Comparison of ENCODE assay signal across 8 mouse cellular contexts in genomic region chr7:16993651-16994399, GRCm38 (mm10). TPM values are rescaled to one million over a fixed set of nuclear protein-coding genes. Genes with fewer than 3 reads are reported as not detected.
A peak's percentile ranks its signal among the peaks of the same experiment; 100 is the strongest.
DNase-seq lines count a peak whose midpoint lies in the region; ATAC-seq and TF ChIP-seq lines count a peak whose summit lies in the region.

No protein-coding gene starts in this region.

- H3K4me2 ChIP-seq in hindbrain, embryonic 11.5 days (replicated peaks; ENCODE audit: low read depth, low read length) = peak overlapping the region; percentile 49
- peak overlapping the region; percentile 72 for H3K4me2 ChIP-seq in limb, embryonic 15.5 days
- H3K4me2 ChIP-seq in midbrain, embryonic 14.5 days (ENCODE audit: low read length) = peak overlapping the region; percentile 49

- 1% methylated on average over 27 of the region's 27 CpGs for WGBS in hindbrain, embryonic 11.5 days
- WGBS in limb, embryonic 15.5 days = under 1% methylated on average over 27 of the region's 27 CpGs
- 3% methylated on average over 27 of the region's 27 CpGs for WGBS in midbrain, embryonic 14.5 days

- ATAC-seq in hindbrain, embryonic 11.5 days (ENCODE audit: low FRiP score) = peak; percentile 61
- peak; percentile 96 for ATAC-seq in limb, embryonic 15.5 days (ENCODE audit: insufficient number of reproducible peaks, low FRiP score, low TSS enrichment, low read depth)
- ATAC-seq in midbrain, embryonic 14.5 days (ENCODE audit: low FRiP score, low TSS enrichment) = peak; percentile 56

- no peak for TF ChIP-seq CTCF in E14TG2a.4 (conservative IDR thresholded peaks at IDR 0.05; ENCODE audit: low read length)

- peak; percentile 93 for DNase-seq in adrenal gland, postnatal 14 days
- DNase-seq in forelimb bud, embryonic 11.5 days (ENCODE audit: low read depth, low spot score) = peak; percentile 89
- peak; percentile 70 for DNase-seq in hindbrain, embryonic 11.5 days (ENCODE audit: low spot score)
- peak; percentile 54 for DNase-seq in midbrain, embryonic 14.5 days
- peak; percentile 66 to 80 for DNase-seq in urinary bladder, postnatal 36 days (ENCODE audit: low spot score in 2 of 2)
- DNase-seq in left cerebral cortex, adult 18-20 months (ENCODE audit: low spot score in 2 of 2) = no peak

- peaks cover 26% of the 10 kb centered on the region for H3K36me3 ChIP-seq in E14TG2a.4 (ENCODE audit: insufficient read depth, low read length)
- no peaks in the 10 kb centered on the region for H3K36me3 ChIP-seq in hindbrain, embryonic 11.5 days (ENCODE audit: control insufficient read depth, insufficient read depth, low read length)
- peaks cover 22% of the 10 kb centered on the region for H3K36me3 ChIP-seq in limb, embryonic 15.5 days
- H3K36me3 ChIP-seq in midbrain, embryonic 14.5 days (ENCODE audit: control insufficient read depth, insufficient read depth, low read length) = no peaks in the 10 kb centered on the region

- H3K27me3 ChIP-seq in E14TG2a.4 (ENCODE audit: insufficient read depth, low read length) = peaks cover 22% of the 10 kb centered on the region
- H3K27me3 ChIP-seq in hindbrain, embryonic 11.5 days (ENCODE audit: control insufficient read depth, insufficient read depth, low read length) = no peaks in the 10 kb centered on the region
- no peaks in the 10 kb centered on the region for H3K27me3 ChIP-seq in limb, embryonic 15.5 days
- no peaks in the 10 kb centered on the region for H3K27me3 ChIP-seq in midbrain, embryonic 14.5 days (ENCODE audit: control insufficient read depth, insufficient read depth, low read length)

- H3K27ac ChIP-seq in hindbrain, embryonic 11.5 days (ENCODE audit: low read depth, low read length) = 0 out of 2 replicates have a peak overlapping the region, but pooled peaks have one; percentile 33
- peak overlapping the region; percentile 92 for H3K27ac ChIP-seq in limb, embryonic 15.5 days
- H3K27ac ChIP-seq in midbrain, embryonic 14.5 days (replicated peaks; ENCODE audit: low read depth, low read length) = 0 out of 2 replicates have a peak overlapping the region, but pooled peaks have one; percentile 41

- no peaks in the 10 kb centered on the region for H3K9me3 ChIP-seq in E14TG2a.4 (ENCODE audit: low read length)
- no peaks in the 10 kb centered on the region for H3K9me3 ChIP-seq in hindbrain, embryonic 11.5 days (ENCODE audit: control insufficient read depth, low read length)
- no peaks in the 10 kb centered on the region for H3K9me3 ChIP-seq in limb, embryonic 15.5 days
- H3K9me3 ChIP-seq in midbrain, embryonic 14.5 days (ENCODE audit: control insufficient read depth, low read length) = no peaks in the 10 kb centered on the region

- H3K4me1 ChIP-seq in E14TG2a.4 (replicated peaks; ENCODE audit: low read depth, low read length) = peaks cover 59% of the 10 kb centered on the region
- H3K4me1 ChIP-seq in hindbrain, embryonic 11.5 days (replicated peaks; ENCODE audit: control insufficient read depth, insufficient read depth, low read length) = peaks cover 8% of the 10 kb centered on the region; the same call in 1 of the 2 replicates
- H3K4me1 ChIP-seq in limb, embryonic 15.5 days = peaks cover 71% of the 10 kb centered on the region
- peaks cover 27% of the 10 kb centered on the region for H3K4me1 ChIP-seq in midbrain, embryonic 14.5 days (ENCODE audit: control insufficient read depth, insufficient read depth, low read length)

- H3K4me3 ChIP-seq in E14TG2a.4 (replicated peaks; ENCODE audit: low read length) = peak overlapping the region; percentile 81
- peak overlapping the region; percentile 44 for H3K4me3 ChIP-seq in hindbrain, embryonic 11.5 days (ENCODE audit: low read depth, low read length)
- peak overlapping the region; percentile 65 for H3K4me3 ChIP-seq in limb, embryonic 15.5 days
- H3K4me3 ChIP-seq in midbrain, embryonic 14.5 days (replicated peaks; ENCODE audit: low read depth, low read length) = peak overlapping the region; percentile 33

- H3K9ac ChIP-seq in hindbrain, embryonic 11.5 days (ENCODE audit: low read depth, low read length) = peak overlapping the region; percentile 34
- peak overlapping the region; percentile 69 for H3K9ac ChIP-seq in limb, embryonic 15.5 days
- H3K9ac ChIP-seq in midbrain, embryonic 14.5 days (replicated peaks; ENCODE audit: low read length) = peak overlapping the region; percentile 45

RNA-seq across cellular contexts. Expression of gene Ccdc8, which starts 1.3 kb away (rescaled TPM):
- 18.4 and 20.9 TPM in 2 replicates for total RNA-seq in adrenal gland, postnatal 14 days (2021)
- 6.2 and 11.0 TPM in 2 replicates for polyA plus RNA-seq in hindbrain, embryonic 11.5 days (2014; fragmentation: Nextera tagmentation; extraction: Ambion mirVana)
- 19.1 and 40.8 TPM in 2 replicates for polyA plus RNA-seq in limb, embryonic 15.5 days (2015; fragmentation: Nextera tagmentation; extraction: Ambion mirVana)
- 3.1 and 4.5 TPM in 2 replicates for polyA plus RNA-seq in midbrain, embryonic 14.5 days (2014; fragmentation: Nextera tagmentation; extraction: Ambion mirVana)
- total RNA-seq in left cerebral cortex, adult 18-20 months (2021) = 1 to 10 TPM; 2.1 to 2.6 TPM

RNA-seq across cellular contexts. Expression of gene Gm42372, which starts 10.9 kb away (rescaled TPM):
- total RNA-seq in adrenal gland, postnatal 14 days (2021) = 1.3 and 1.6 TPM in 2 replicates
- polyA plus RNA-seq in hindbrain, embryonic 11.5 days (2014; fragmentation: Nextera tagmentation; extraction: Ambion mirVana) = 1.5 and 1.7 TPM in 2 replicates
- 0.14 and 0.20 TPM in 2 replicates for polyA plus RNA-seq in limb, embryonic 15.5 days (2015; fragmentation: Nextera tagmentation; extraction: Ambion mirVana)
- 6.4 and 8.7 TPM in 2 replicates for polyA plus RNA-seq in midbrain, embryonic 14.5 days (2014; fragmentation: Nextera tagmentation; extraction: Ambion mirVana)
- total RNA-seq in left cerebral cortex, adult 18-20 months (2021) = 10 to 100 TPM; 61.0 to 65.7 TPM

RNA-seq across cellular contexts. Expression of gene Ppp5c, which starts 33.9 kb away (rescaled TPM):
- total RNA-seq in adrenal gland, postnatal 14 days (2021) = 90.9 and 93.2 TPM in 2 replicates
- 96.9 and 97.3 TPM in 2 replicates for polyA plus RNA-seq in hindbrain, embryonic 11.5 days (2014; fragmentation: Nextera tagmentation; extraction: Ambion mirVana)
- 101 and 115 TPM in 2 replicates for polyA plus RNA-seq in limb, embryonic 15.5 days (2015; fragmentation: Nextera tagmentation; extraction: Ambion mirVana)
- 112 and 118 TPM in 2 replicates for polyA plus RNA-seq in midbrain, embryonic 14.5 days (2014; fragmentation: Nextera tagmentation; extraction: Ambion mirVana)
- 100 to 1,000 TPM; 147 to 181 TPM for total RNA-seq in left cerebral cortex, adult 18-20 months (2021)

RNA-seq across cellular contexts. Expression of gene Pnmal1, which starts 34.3 kb away (rescaled TPM):
- total RNA-seq in adrenal gland, postnatal 14 days (2021) = 4.6 and 5.6 TPM in 2 replicates
- 17.6 and 19.5 TPM in 2 replicates for polyA plus RNA-seq in hindbrain, embryonic 11.5 days (2014; fragmentation: Nextera tagmentation; extraction: Ambion mirVana)
- polyA plus RNA-seq in limb, embryonic 15.5 days (2015; fragmentation: Nextera tagmentation; extraction: Ambion mirVana) = 0.33 and 0.50 TPM in 2 replicates
- polyA plus RNA-seq in midbrain, embryonic 14.5 days (2014; fragmentation: Nextera tagmentation; extraction: Ambion mirVana) = 60.8 and 69.8 TPM in 2 replicates
- 100 to 1,000 TPM; 112 to 119 TPM for total RNA-seq in left cerebral cortex, adult 18-20 months (2021)

RNA-seq across cellular contexts. Expression of gene Pnmal2, which starts 49.3 kb away (rescaled TPM):
- total RNA-seq in adrenal gland, postnatal 14 days (2021) = 24.6 and 27.2 TPM in 2 replicates
- 7.8 and 11.0 TPM in 2 replicates for polyA plus RNA-seq in hindbrain, embryonic 11.5 days (2014; fragmentation: Nextera tagmentation; extraction: Ambion mirVana)
- polyA plus RNA-seq in limb, embryonic 15.5 days (2015; fragmentation: Nextera tagmentation; extraction: Ambion mirVana) = 20.2 and 31.1 TPM in 2 replicates
- polyA plus RNA-seq in midbrain, embryonic 14.5 days (2014; fragmentation: Nextera tagmentation; extraction: Ambion mirVana) = 115 and 116 TPM in 2 replicates
- 100 to 1,000 TPM; 291 to 326 TPM for total RNA-seq in left cerebral cortex, adult 18-20 months (2021)

Comparison
In these comparisons a context has a peak if more than half of its experiments do, and no peak if none do; other contexts are left out.
1. DNase-seq: peak in adrenal gland, postnatal 14 days (single experiment), forelimb bud, embryonic 11.5 days (single experiment), hindbrain, embryonic 11.5 days (single experiment), midbrain, embryonic 14.5 days (single experiment) and urinary bladder, postnatal 36 days (2 of 2); none in left cerebral cortex, adult 18-20 months (0 of 2).
2. H3K27ac ChIP-seq: peak in every context shown above with its lines; median percentile 92 in limb, embryonic 15.5 days; 41 in midbrain, embryonic 14.5 days; 33 in hindbrain, embryonic 11.5 days.
3. Peak in every context shown above with its lines, with median percentiles within 50 percentile points of each other: H3K4me3 ChIP-seq, ATAC-seq, H3K4me2 ChIP-seq and H3K9ac ChIP-seq.